Mouse (Mus musculus): ENCODE data around the gene AW011738.

The AW011738 gene

DNA sequence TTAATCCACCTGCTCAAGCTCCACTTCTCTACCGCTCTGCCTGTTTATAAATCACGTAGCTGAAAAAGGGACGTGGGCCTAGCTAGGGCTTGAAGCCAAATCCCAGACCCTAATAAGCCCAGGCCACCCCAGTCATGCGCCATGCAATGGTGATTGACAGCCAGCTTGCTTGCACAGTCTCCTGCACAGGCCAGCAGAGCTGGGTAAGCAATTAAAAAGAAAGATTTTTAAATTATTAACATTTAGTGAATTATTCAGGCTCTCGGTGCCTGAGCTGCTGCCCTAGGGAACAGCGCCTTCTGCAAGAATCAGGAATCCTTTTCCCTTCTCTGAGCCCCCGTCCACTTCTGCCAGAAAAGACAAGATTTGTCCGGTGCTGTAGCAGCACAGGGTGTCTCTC lies 48.0 kb downstream of the AW011738 start:
- no peak for DNase-seq

DNA sequence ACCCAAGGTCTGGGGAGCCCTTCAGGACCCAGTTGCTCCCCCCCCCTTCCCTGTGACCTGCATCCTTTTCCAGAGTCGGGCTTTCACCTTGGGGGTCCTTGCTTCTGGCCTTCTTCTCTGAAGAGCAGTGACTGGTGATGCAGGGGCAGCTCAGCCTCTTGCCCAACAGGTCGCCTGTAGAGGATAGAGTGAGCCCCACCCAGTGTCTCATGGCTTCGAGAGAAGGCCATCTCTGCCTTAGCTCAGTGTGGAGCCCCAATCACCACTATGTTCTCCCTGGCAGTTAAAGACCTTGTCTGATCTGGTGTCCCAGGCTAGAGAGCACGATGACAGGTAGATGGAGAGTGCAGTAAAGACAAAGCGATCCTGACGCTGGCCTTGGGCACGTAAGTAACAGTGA lies 49.0 kb downstream of the AW011738 start:
- no peak for DNase-seq

DNA sequence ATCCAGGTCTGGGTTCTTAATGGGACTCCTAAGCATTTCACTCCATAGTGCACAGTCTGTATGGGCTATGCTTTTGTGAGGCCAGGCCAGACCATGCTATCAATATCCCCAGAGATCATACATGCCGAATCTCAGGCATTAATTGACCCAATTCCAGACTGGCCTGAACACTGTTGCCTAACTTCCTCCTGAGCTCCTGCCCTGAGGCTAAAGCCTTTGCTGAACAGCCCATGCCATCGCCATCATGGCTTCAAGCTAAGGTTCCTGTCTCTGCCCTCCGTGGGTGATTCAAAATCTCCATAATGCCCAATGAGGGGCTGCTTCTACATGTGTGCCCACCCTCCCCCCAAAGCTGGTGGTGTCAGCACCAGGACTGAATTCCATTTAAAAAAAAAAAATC lies 49.5 kb downstream of the AW011738 start:
- no peak for DNase-seq

DNA sequence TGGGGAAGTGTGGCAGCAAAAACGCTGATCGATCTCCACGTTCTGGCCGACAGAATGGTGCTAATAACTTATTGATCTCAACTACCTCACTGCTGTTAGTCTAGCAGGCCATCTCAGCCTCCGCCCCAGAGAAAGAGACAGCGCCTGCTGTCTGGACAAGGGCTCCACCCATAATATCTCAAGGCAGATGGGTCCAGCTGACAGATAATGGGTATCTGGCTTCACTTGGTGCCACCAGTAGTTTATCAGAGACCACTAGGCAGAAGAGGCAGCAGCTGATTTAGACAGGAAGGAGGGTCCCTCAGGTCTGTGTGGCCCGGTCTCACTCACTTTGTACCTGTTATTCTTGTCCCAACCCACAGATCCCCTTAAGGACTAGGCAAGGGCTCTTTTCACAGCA lies 49.9 kb downstream of the AW011738 start:
- no peak for DNase-seq

DNA sequence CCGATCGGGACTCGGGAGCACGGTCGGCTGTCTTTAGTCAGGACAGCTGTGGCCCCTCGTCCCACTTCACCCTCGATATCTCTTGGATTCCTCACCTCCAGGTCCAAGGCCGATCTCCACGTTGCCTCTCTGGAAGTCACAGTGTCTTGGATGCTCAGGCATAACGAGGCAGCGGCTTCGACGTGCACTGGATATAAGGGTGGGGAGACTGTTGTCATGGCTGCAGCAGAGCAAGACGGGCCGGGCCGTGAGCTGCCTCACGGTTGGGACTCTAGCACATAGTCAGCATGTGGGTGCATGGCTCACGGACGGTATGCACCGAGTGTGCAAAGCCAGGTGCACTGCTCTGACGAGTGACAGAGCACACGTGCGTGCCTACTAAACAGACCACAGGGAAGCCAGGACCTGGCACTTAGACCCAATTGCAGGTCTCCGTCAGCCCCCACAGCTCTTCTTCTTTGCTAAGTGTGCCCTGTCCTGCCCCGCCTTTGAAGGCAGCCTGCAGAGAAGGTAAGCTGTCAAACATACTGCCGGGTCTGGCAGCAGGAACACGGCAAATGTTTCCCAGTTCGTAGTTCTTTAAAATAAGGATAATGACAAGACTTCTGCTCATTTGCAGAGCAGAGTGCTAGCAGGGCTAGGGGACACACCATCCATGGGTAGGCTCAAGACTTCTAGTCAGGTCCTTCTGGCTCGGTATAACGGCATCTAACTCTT lies 51.4 kb downstream of the AW011738 start:
- no peak for DNase-seq
